Mouse (Mus musculus) left cerebral cortex, postnatal 36 days (tissue): Measurements from ENCODE around the gene Gm7029. TPM values are rescaled to one million over a fixed set of nuclear protein-coding genes. Genes with fewer than 3 reads are reported as not detected.

Experiments
- microRNA-seq: library from miRNA; unstranded; fragments of <30 nt; microRNA quantifications from one replicate; pipeline ENCODE4 v1.2.0, GENCODE M21; 2022
- total RNA-seq, 2 experiments: library from RNA; stranded (reverse); gene quantifications; 2 replicates each; pipeline ENCODE4 v1.2.3; 2021

Gm7029 gene
- total RNA-seq, 2 experiments from 2014 or later: not detected

Small RNAs within 50 kb of the gene (microRNA-seq; reads per million reads assigned to microRNA genes)
- not detected for gene Gm27740

Other genes with a start within 250 kb of the Gm7029 start
- 10 to 100 TPM; 43.6 to 46.6 TPM for gene Zfp414, start 244.7 kb upstream of the Gm7029 start, total RNA-seq
- under 1 TPM in 1 of 2 experiments, not detected in 1; 0.68 TPM for gene Pram1, start 235.8 kb upstream of the Gm7029 start, total RNA-seq
- 100 to 1,000 TPM; 102 to 150 TPM for gene Hnrnpm, start 187.0 kb upstream of the Gm7029 start, total RNA-seq
- 10 to 100 TPM; 90.2 to 97.0 TPM for gene March2, start 155.2 kb upstream of the Gm7029 start, total RNA-seq
- gene Rab11b, start 113.3 kb upstream of the Gm7029 start, total RNA-seq: 100 to 1,000 TPM; 328 to 372 TPM
- gene Angptl4, start 92.0 kb upstream of the Gm7029 start, total RNA-seq: 1 to 10 TPM; 3.3 to 4.8 TPM
- gene Kank3, start 63.3 kb upstream of the Gm7029 start, total RNA-seq: 10 to 100 TPM; 27.0 to 44.8 TPM
- gene Rps28, start 49.3 kb upstream of the Gm7029 start, total RNA-seq: 100 to 1,000 TPM; 651 to 708 TPM
- gene Ndufa7, start 49.3 kb upstream of the Gm7029 start, total RNA-seq: 100 to 1,000 TPM; 212 to 213 TPM
- 10 to 100 TPM; 24.8 to 27.5 TPM for gene Cd320, start 30.7 kb upstream of the Gm7029 start, total RNA-seq
- gene Kifc1, start 16.8 kb downstream of the Gm7029 start, total RNA-seq: 1 to 10 TPM; 2.4 to 3.1 TPM
- gene Platr17, start 31.3 kb downstream of the Gm7029 start, total RNA-seq: under 1 TPM; 0.70 to 0.96 TPM
- 10 to 100 TPM; 29.9 to 32.9 TPM for gene Daxx, start 35.6 kb downstream of the Gm7029 start, total RNA-seq
- 10 to 100 TPM; 35.0 to 38.3 TPM for gene Tapbp, start 42.1 kb downstream of the Gm7029 start, total RNA-seq
- gene Zbtb22, start 42.1 kb downstream of the Gm7029 start, total RNA-seq: 10 to 100 TPM; 29.4 to 40.1 TPM
- 10 to 100 TPM; 46.9 to 71.0 TPM for gene Rgl2, start 55.7 kb downstream of the Gm7029 start, total RNA-seq
- 10 to 100 TPM; 96.1 to 98.3 TPM for gene Pfdn6, start 66.5 kb downstream of the Gm7029 start, total RNA-seq
- 10 to 100 TPM; 12.6 to 15.0 TPM for gene Wdr46, start 66.8 kb downstream of the Gm7029 start, total RNA-seq
- gene B3galt4, start 77.7 kb downstream of the Gm7029 start, total RNA-seq: 1 to 10 TPM; 5.5 to 6.7 TPM
- gene Vps52, start 82.0 kb downstream of the Gm7029 start, total RNA-seq: 10 to 100 TPM; 84.5 to 87.0 TPM
- 100 to 1,000 TPM; 291 to 302 TPM for gene Rps18, start 82.2 kb downstream of the Gm7029 start, total RNA-seq
- 10 to 100 TPM; 17.2 to 19.3 TPM for gene H2-K1, start 126.5 kb downstream of the Gm7029 start, total RNA-seq
- gene Ring1, start 150.8 kb downstream of the Gm7029 start, total RNA-seq: 10 to 100 TPM; 33.5 to 35.9 TPM
- 10 to 100 TPM; 35.7 to 36.6 TPM for gene H2-Ke6, start 154.2 kb downstream of the Gm7029 start, total RNA-seq
- gene Slc39a7, start 157.8 kb downstream of the Gm7029 start, total RNA-seq: 100 to 1,000 TPM; 101 to 105 TPM
- 10 to 100 TPM; 81.9 to 87.8 TPM for gene Rxrb, start 158.0 kb downstream of the Gm7029 start, total RNA-seq
- gene Col11a2, start 165.6 kb downstream of the Gm7029 start, total RNA-seq: 10 to 100 TPM; 15.1 to 16.3 TPM
- under 1 TPM in 1 of 2 experiments, not detected in 1; 0.79 TPM for gene H2-Oa, start 218.5 kb downstream of the Gm7029 start, total RNA-seq
- gene H2-DMa, start 245.7 kb downstream of the Gm7029 start, total RNA-seq: 10 to 100 TPM; 26.1 to 28.5 TPM
- 100 to 1,000 TPM; 183 to 189 TPM for gene Brd2, start 248.8 kb downstream of the Gm7029 start, total RNA-seq